Mouse (Mus musculus): Measurements from ENCODE around the gene Slc51a. TPM values are rescaled to one million over a fixed set of nuclear protein-coding genes. Genes with fewer than 3 reads are reported as not detected.

Gene Slc51a
- polyA plus RNA-seq, 1 experiment: 0.14 TPM

GRCm38 (mm10) chr16:32468488-32468887 lies 19.2 kb downstream of the Slc51a start:
- Histone ChIP-seq H3K79me3 (ENCODE audit: low read depth) (no peaks in the 10 kb centered on the region), H3K79me2 (ENCODE audit: control insufficient read depth, insufficient read depth) (no peaks in the 10 kb centered on the region), H3ac (ENCODE audit: control insufficient read depth, insufficient read length, low read depth) (no peak overlapping the region), H3K27me3 (ENCODE audit: control insufficient read depth, insufficient read depth, insufficient read length) (no peaks in the 10 kb centered on the region), H3K36me3 (ENCODE audit: control insufficient read depth, insufficient read depth) (peaks cover 29% of the 10 kb centered on the region), H3K4me3 (ENCODE audit: insufficient read depth, poor library complexity, severe bottlenecking) (no peak overlapping the region)
- TF ChIP-seq CTCF (IDR thresholded peaks at IDR 0.05; ENCODE audit: control insufficient read depth, insufficient read depth, insufficient read length) (no peak), FOSL1 (IDR thresholded peaks at IDR 0.05; ENCODE audit: insufficient read depth, low read length, poor library complexity, severe bottlenecking) (no peak), CEBPB (IDR thresholded peaks at IDR 0.05; ENCODE audit: low read depth) (no peak), MYOG (IDR thresholded peaks at IDR 0.05; ENCODE audit: control insufficient read depth, extremely low read depth, insufficient read length) (no peak), USF1 (IDR thresholded peaks at IDR 0.05; ENCODE audit: low read depth) (no peak), MAX (IDR thresholded peaks at IDR 0.05) (no peak), MYOD1 (IDR thresholded peaks at IDR 0.05; ENCODE audit: control insufficient read depth, insufficient read length, low read depth) (no peak)

DNA sequence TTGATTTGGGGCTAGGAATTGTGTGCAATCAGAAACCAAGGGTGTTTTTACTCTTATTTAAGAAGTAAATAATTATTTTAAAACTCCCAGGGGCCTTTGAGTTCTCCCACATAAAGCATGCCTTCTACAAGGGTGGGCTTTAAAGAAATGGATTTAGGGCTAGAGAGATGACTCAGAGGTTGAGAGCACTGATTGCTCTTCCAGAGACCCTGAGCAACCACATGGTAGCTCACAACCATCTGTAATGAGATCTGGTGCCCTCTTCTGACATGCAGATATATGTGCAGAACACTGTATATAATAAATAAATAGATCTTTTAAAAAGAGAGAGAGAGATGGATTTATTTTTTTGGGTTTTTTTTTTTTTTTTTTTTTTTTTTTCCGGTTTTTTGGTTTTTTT lies 22.8 kb downstream of the Slc51a start:
- no peaks in the 10 kb centered on the region for H3K79me3 ChIP-seq (ENCODE audit: low read depth)
- no peaks in the 10 kb centered on the region for H3K27me3 ChIP-seq (ENCODE audit: control insufficient read depth, insufficient read depth, insufficient read length)
- H3K4me3 ChIP-seq (ENCODE audit: insufficient read depth, poor library complexity, severe bottlenecking): no peak overlapping the region
- TF ChIP-seq FOSL1 (IDR thresholded peaks at IDR 0.05; ENCODE audit: insufficient read depth, low read length, poor library complexity, severe bottlenecking): no peak
- TF ChIP-seq USF1 (IDR thresholded peaks at IDR 0.05; ENCODE audit: low read depth): no peak
- TF ChIP-seq MYOD1 (IDR thresholded peaks at IDR 0.05; ENCODE audit: control insufficient read depth, insufficient read length, low read depth): no peak
- H3K36me3 ChIP-seq (ENCODE audit: control insufficient read depth, insufficient read depth): peaks cover 15% of the 10 kb centered on the region
- no peak overlapping the region for H3ac ChIP-seq (ENCODE audit: control insufficient read depth, insufficient read length, low read depth)
- H3K79me2 ChIP-seq (ENCODE audit: control insufficient read depth, insufficient read depth): no peaks in the 10 kb centered on the region

GRCm38 (mm10) chr16:32463426-32463825 lies 24.3 kb downstream of the Slc51a start:
- H3K79me3 ChIP-seq (ENCODE audit: low read depth): no peaks in the 10 kb centered on the region
- no peak overlapping the region for H3ac ChIP-seq (ENCODE audit: control insufficient read depth, insufficient read length, low read depth)
- TF ChIP-seq CEBPB (IDR thresholded peaks at IDR 0.05; ENCODE audit: low read depth) (no peak), MYOD1 (IDR thresholded peaks at IDR 0.05; ENCODE audit: control insufficient read depth, insufficient read length, low read depth) (no peak), CTCF (IDR thresholded peaks at IDR 0.05; ENCODE audit: control insufficient read depth, insufficient read depth, insufficient read length) (no peak), MAX (IDR thresholded peaks at IDR 0.05) (no peak), MYOG (IDR thresholded peaks at IDR 0.05; ENCODE audit: control insufficient read depth, extremely low read depth, insufficient read length) (no peak), USF1 (IDR thresholded peaks at IDR 0.05; ENCODE audit: low read depth) (no peak), FOSL1 (IDR thresholded peaks at IDR 0.05; ENCODE audit: insufficient read depth, low read length, poor library complexity, severe bottlenecking) (no peak)
- H3K4me3 ChIP-seq (ENCODE audit: insufficient read depth, poor library complexity, severe bottlenecking): no peak overlapping the region
- H3K36me3 ChIP-seq (ENCODE audit: control insufficient read depth, insufficient read depth): peaks cover 15% of the 10 kb centered on the region
- no peaks in the 10 kb centered on the region for H3K27me3 ChIP-seq (ENCODE audit: control insufficient read depth, insufficient read depth, insufficient read length)
- H3K79me2 ChIP-seq (ENCODE audit: control insufficient read depth, insufficient read depth): no peaks in the 10 kb centered on the region

- no peaks in the 10 kb centered on the region for H3K27me3 ChIP-seq (ENCODE audit: control insufficient read depth, insufficient read depth, insufficient read length)
- no peak overlapping the region for H3ac ChIP-seq (ENCODE audit: control insufficient read depth, insufficient read length, low read depth)
- peaks cover 12% of the 10 kb centered on the region for H3K36me3 ChIP-seq (ENCODE audit: control insufficient read depth, insufficient read depth)
- no peaks in the 10 kb centered on the region for H3K79me3 ChIP-seq (ENCODE audit: low read depth)
- no peak overlapping the region for H3K4me3 ChIP-seq (ENCODE audit: insufficient read depth, poor library complexity, severe bottlenecking)
- TF ChIP-seq CTCF (IDR thresholded peaks at IDR 0.05; ENCODE audit: control insufficient read depth, insufficient read depth, insufficient read length) (no peak), CEBPB (IDR thresholded peaks at IDR 0.05; ENCODE audit: low read depth) (no peak), MYOG (IDR thresholded peaks at IDR 0.05; ENCODE audit: control insufficient read depth, extremely low read depth, insufficient read length) (no peak), MAX (IDR thresholded peaks at IDR 0.05) (no peak), USF1 (IDR thresholded peaks at IDR 0.05; ENCODE audit: low read depth) (no peak), FOSL1 (IDR thresholded peaks at IDR 0.05; ENCODE audit: insufficient read depth, low read length, poor library complexity, severe bottlenecking) (no peak), MYOD1 (IDR thresholded peaks at IDR 0.05; ENCODE audit: control insufficient read depth, insufficient read length, low read depth) (no peak)
- H3K79me2 ChIP-seq (ENCODE audit: control insufficient read depth, insufficient read depth): no peaks in the 10 kb centered on the region
Observed at GRCm38 (mm10) chr16:32462950-32463349, 24.7 kb downstream of the Slc51a start.

GRCm38 (mm10) chr16:32461713-32462112 lies 26.0 kb downstream of the Slc51a start:
- no peak for TF ChIP-seq MYOD1 (IDR thresholded peaks at IDR 0.05; ENCODE audit: control insufficient read depth, insufficient read length, low read depth)
- no peak for TF ChIP-seq CTCF (IDR thresholded peaks at IDR 0.05; ENCODE audit: control insufficient read depth, insufficient read depth, insufficient read length)
- TF ChIP-seq USF1 (IDR thresholded peaks at IDR 0.05; ENCODE audit: low read depth): no peak
- TF ChIP-seq MAX (IDR thresholded peaks at IDR 0.05): no peak
- TF ChIP-seq CEBPB (IDR thresholded peaks at IDR 0.05; ENCODE audit: low read depth): no peak
- no peak for TF ChIP-seq FOSL1 (IDR thresholded peaks at IDR 0.05; ENCODE audit: insufficient read depth, low read length, poor library complexity, severe bottlenecking)
- no peak for TF ChIP-seq MYOG (IDR thresholded peaks at IDR 0.05; ENCODE audit: control insufficient read depth, extremely low read depth, insufficient read length)
- Histone ChIP-seq H3K36me3 (ENCODE audit: control insufficient read depth, insufficient read depth) (no peaks in the 10 kb centered on the region), H3K79me3 (ENCODE audit: low read depth) (no peaks in the 10 kb centered on the region), H3ac (ENCODE audit: control insufficient read depth, insufficient read length, low read depth) (no peak overlapping the region), H3K79me2 (ENCODE audit: control insufficient read depth, insufficient read depth) (no peaks in the 10 kb centered on the region), H3K4me3 (ENCODE audit: insufficient read depth, poor library complexity, severe bottlenecking) (no peak overlapping the region), H3K27me3 (ENCODE audit: control insufficient read depth, insufficient read depth, insufficient read length) (no peaks in the 10 kb centered on the region)

DNA sequence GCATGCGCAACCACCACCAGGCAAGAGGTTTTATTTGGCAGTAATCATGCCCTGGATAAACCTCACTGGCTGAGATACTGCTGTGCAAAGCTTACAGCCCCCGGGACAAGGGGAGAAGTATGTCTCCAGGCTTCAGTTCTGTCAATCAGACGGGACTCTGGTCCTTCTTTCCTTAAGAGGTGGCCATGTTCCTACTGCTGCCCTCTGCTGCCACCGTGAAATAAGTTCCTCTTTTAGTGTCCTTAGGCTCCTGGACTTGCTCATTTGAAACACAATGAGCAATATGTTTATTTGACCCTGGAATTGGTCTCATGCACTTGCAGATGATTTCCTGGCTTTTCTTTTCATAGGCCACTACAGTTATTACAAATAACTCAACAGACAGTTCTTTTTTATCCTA lies 27.2 kb downstream of the Slc51a start:
- Histone ChIP-seq H3K36me3 (ENCODE audit: control insufficient read depth, insufficient read depth) (no peaks in the 10 kb centered on the region), H3ac (ENCODE audit: control insufficient read depth, insufficient read length, low read depth) (no peak overlapping the region), H3K79me2 (ENCODE audit: control insufficient read depth, insufficient read depth) (no peaks in the 10 kb centered on the region), H3K27me3 (ENCODE audit: control insufficient read depth, insufficient read depth, insufficient read length) (no peaks in the 10 kb centered on the region), H3K79me3 (ENCODE audit: low read depth) (no peaks in the 10 kb centered on the region), H3K4me3 (ENCODE audit: insufficient read depth, poor library complexity, severe bottlenecking) (no peak overlapping the region)
- no peak for TF ChIP-seq USF1 (IDR thresholded peaks at IDR 0.05; ENCODE audit: low read depth)
- no peak for TF ChIP-seq CTCF (IDR thresholded peaks at IDR 0.05; ENCODE audit: control insufficient read depth, insufficient read depth, insufficient read length)
- TF ChIP-seq MYOD1 (IDR thresholded peaks at IDR 0.05; ENCODE audit: control insufficient read depth, insufficient read length, low read depth): no peak
- no peak for TF ChIP-seq MYOG (IDR thresholded peaks at IDR 0.05; ENCODE audit: control insufficient read depth, extremely low read depth, insufficient read length)
- TF ChIP-seq MAX (IDR thresholded peaks at IDR 0.05): no peak
- no peak for TF ChIP-seq CEBPB (IDR thresholded peaks at IDR 0.05; ENCODE audit: low read depth)
- TF ChIP-seq FOSL1 (IDR thresholded peaks at IDR 0.05; ENCODE audit: insufficient read depth, low read length, poor library complexity, severe bottlenecking): no peak

All from C2C12 (cell line).